In the genomic region with DNA sequence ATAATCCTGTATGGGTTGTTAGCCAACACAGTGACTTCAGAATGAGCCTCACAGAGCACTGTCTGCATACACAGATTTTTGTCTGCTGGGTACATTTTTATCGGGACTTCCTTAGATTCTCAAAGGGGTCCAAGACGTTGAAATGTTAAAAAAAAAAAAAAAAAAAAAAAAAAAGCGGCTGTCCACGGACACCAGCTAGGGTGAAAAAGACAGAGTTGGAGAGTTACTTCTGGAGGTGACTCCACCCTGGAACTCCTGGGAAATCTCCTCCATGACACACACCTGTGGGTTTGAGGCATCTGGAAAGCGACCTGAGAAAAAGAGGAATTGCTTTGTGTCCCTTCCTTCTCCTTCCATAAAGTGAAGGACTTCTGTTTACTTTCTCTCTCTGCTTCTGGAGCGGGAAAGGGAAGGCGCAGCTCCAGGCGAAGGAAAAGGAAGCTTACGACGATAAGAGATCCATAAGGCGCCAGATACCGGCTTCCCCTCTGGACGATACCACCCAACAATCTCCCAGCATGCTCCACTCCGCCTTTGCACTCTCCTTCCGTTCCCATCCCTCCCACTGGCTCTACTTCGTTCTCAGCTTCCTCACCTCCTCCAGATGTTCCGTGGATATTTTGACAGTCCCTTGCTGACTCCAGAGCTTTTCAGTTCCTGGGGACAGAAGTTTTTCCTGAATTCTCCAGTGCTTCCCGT, we compare ENCODE assay signal across 10 mouse cellular contexts. TPM values are rescaled to one million over a fixed set of nuclear protein-coding genes. Genes with fewer than 3 reads are reported as not detected.
A peak's percentile ranks its signal among the peaks of the same experiment; 100 is the strongest.
DNase-seq lines count a peak whose midpoint lies in the region; ATAC-seq and TF ChIP-seq lines count a peak whose summit lies in the region.
"Had no signal": no experiment of that assay in that cellular context is flagged by ENCODE, and none has a peak within 500 bp of the region (broad histone marks: within the 10 kb centered on the region; RNA-seq: fewer than 3 reads in every experiment).

No protein-coding gene starts in this region.

- H3K27me3 ChIP-seq in forebrain, embryonic 10.5 days (ENCODE audit: poor library complexity, severe bottlenecking), result no peaks in the 10 kb centered on the region
- no peaks in the 10 kb centered on the region for H3K27me3 ChIP-seq in forebrain, embryonic 15.5 days
- no peaks in the 10 kb centered on the region for H3K27me3 ChIP-seq in kidney, embryonic 14.5 days (ENCODE audit: control insufficient read depth, insufficient read depth, low read length)
- H3K27me3 ChIP-seq in lung, postnatal 0 days (replicated peaks; ENCODE audit: insufficient read depth, low read length), result no peaks in the 10 kb centered on the region
- H3K27me3 ChIP-seq in thymus, adult 2 months (ENCODE audit: control insufficient read depth, insufficient read depth, low read length), result no peaks in the 10 kb centered on the region

- no peak for TF ChIP-seq CTCF in lung, postnatal 0 days (IDR thresholded peaks at IDR 0.05)
- TF ChIP-seq CTCF in thymus, adult 2 months (IDR thresholded peaks at IDR 0.05; ENCODE audit: borderline replicate concordance, control insufficient read depth, extremely low read depth, insufficient read depth, low read length, poor library complexity), result no peak

- WGBS in forebrain, embryonic 10.5 days, result 56% methylated on average over 18 of the region's 18 CpGs
- whole genome bisulfite sequencing in forebrain, embryonic 15.5 days, result 65% methylated on average over 18 of the region's 18 CpGs
- WGBS in kidney, embryonic 14.5 days, result 48% methylated on average over 18 of the region's 18 CpGs
- WGBS in lung, postnatal 0 days, result 15% methylated on average over 15 of the region's 18 CpGs
- 51% methylated on average over 18 of the region's 18 CpGs for WGBS in thymus, adult 2 months

- DNase-seq in forebrain, embryonic 10.5 days (ENCODE audit: extremely low spot score, low spot score), result no peak
- DNase-seq in heart, adult 9 months (ENCODE audit: low spot score in 2 of 2), result peak; percentile 52 to 56
- DNase-seq in lung, postnatal 0 days (ENCODE audit: low spot score), result peak; percentile 62
- no peak for DNase-seq in thymus, adult 2 months
- no peak for DNase-seq in urinary bladder, postnatal 36 days (ENCODE audit: low spot score in 2 of 2)

- H3K4me1 ChIP-seq in forebrain, embryonic 10.5 days, result 0 out of 2 replicates have a peak, but pooled peaks cover 6% of the 10 kb centered on the region
- no peaks in the 10 kb centered on the region for H3K4me1 ChIP-seq in forebrain, embryonic 15.5 days
- H3K4me1 ChIP-seq in kidney, embryonic 14.5 days (ENCODE audit: control insufficient read depth, insufficient read depth, low read length), result 0 out of 2 replicates have a peak, but pooled peaks cover 9% of the 10 kb centered on the region
- 0 out of 2 replicates have a peak, but pooled peaks cover 4% of the 10 kb centered on the region for H3K4me1 ChIP-seq in lung, postnatal 0 days (ENCODE audit: insufficient read depth, low read depth, low read length)
- no peaks in the 10 kb centered on the region for H3K4me1 ChIP-seq in thymus, adult 2 months (replicated peaks; ENCODE audit: control insufficient read depth, insufficient read depth, low read length)

- H3K9ac ChIP-seq in forebrain, embryonic 15.5 days (replicated peaks), result no peak overlapping the region
- no peak overlapping the region for H3K9ac ChIP-seq in kidney, embryonic 14.5 days (ENCODE audit: low read depth, low read length)
- H3K9ac ChIP-seq in lung, postnatal 0 days (replicated peaks; ENCODE audit: low read depth), result 0 out of 2 replicates have a peak overlapping the region, but pooled peaks have one; percentile 8

- no peaks in the 10 kb centered on the region for H3K9me3 ChIP-seq in forebrain, embryonic 10.5 days
- H3K9me3 ChIP-seq in forebrain, embryonic 15.5 days, result no peaks in the 10 kb centered on the region
- H3K9me3 ChIP-seq in kidney, embryonic 14.5 days (ENCODE audit: control insufficient read depth, low read length), result peaks cover 3% of the 10 kb centered on the region; the same call in 1 of the 2 replicates
- H3K9me3 ChIP-seq in lung, postnatal 0 days (ENCODE audit: low read length), result no peaks in the 10 kb centered on the region

- TF ChIP-seq POLR2A in thymus, adult 2 months (IDR thresholded peaks at IDR 0.05; ENCODE audit: control insufficient read depth, extremely low read depth, insufficient read depth, low read length, poor library complexity), result no peak

- no peak overlapping the region; the same call in 1 of the 2 replicates for H3K4me2 ChIP-seq in forebrain, embryonic 15.5 days (replicated peaks)
- H3K4me2 ChIP-seq in kidney, embryonic 14.5 days (replicated peaks; ENCODE audit: low read depth, low read length), result peak overlapping the region; percentile 30
- H3K4me2 ChIP-seq in lung, postnatal 0 days (replicated peaks; ENCODE audit: low read depth, low read length), result peak overlapping the region; percentile 52

- peak; percentile 65; the same call in 1 of the 2 replicates for TF ChIP-seq EP300 in lung, postnatal 0 days (IDR thresholded peaks at IDR 0.05)

- no peaks in the 10 kb centered on the region for H3K36me3 ChIP-seq in forebrain, embryonic 10.5 days (replicated peaks)
- H3K36me3 ChIP-seq in forebrain, embryonic 15.5 days, result no peaks in the 10 kb centered on the region
- no peaks in the 10 kb centered on the region for H3K36me3 ChIP-seq in kidney, embryonic 14.5 days (ENCODE audit: control insufficient read depth, insufficient read depth, low read length)
- no peaks in the 10 kb centered on the region for H3K36me3 ChIP-seq in lung, postnatal 0 days (ENCODE audit: insufficient read depth, low read length)
- no peaks in the 10 kb centered on the region for H3K36me3 ChIP-seq in thymus, adult 2 months (ENCODE audit: control insufficient read depth, insufficient read depth, low read length)

- no peak for ATAC-seq in forebrain, embryonic 15.5 days (replicated peaks)
- ATAC-seq in kidney, embryonic 14.5 days (ENCODE audit: low FRiP score, low TSS enrichment), result no peak
- ATAC-seq in lung, postnatal 0 days, result peak; percentile 55
- ATAC-seq in erythroblast, adult 5-6 weeks (replicated peaks; ENCODE audit: low FRiP score, poor library complexity, severe bottlenecking), result no peak

- H3K27ac ChIP-seq in forebrain, embryonic 10.5 days, result no peak overlapping the region
- no peak overlapping the region for H3K27ac ChIP-seq in forebrain, embryonic 15.5 days (replicated peaks)
- H3K27ac ChIP-seq in kidney, embryonic 14.5 days (ENCODE audit: low read depth, low read length), result 0 out of 2 replicates have a peak overlapping the region, but pooled peaks have one; percentile 6
- 0 out of 2 replicates have a peak overlapping the region, but pooled peaks have one; percentile 20 for H3K27ac ChIP-seq in lung, postnatal 0 days (ENCODE audit: low read length)
- no peak overlapping the region for H3K27ac ChIP-seq in thymus, adult 2 months (ENCODE audit: control insufficient read depth, insufficient read depth, low read length)

- H3K4me3 ChIP-seq in forebrain, embryonic 10.5 days, result peak overlapping the region; percentile 19; the same call in 1 of the 2 replicates
- no peak overlapping the region for H3K4me3 ChIP-seq in forebrain, embryonic 15.5 days
- H3K4me3 ChIP-seq in kidney, embryonic 14.5 days (ENCODE audit: low read length), result peak overlapping the region; percentile 6; the same call in 1 of the 2 replicates
- H3K4me3 ChIP-seq in lung, postnatal 0 days (ENCODE audit: low read depth, low read length), result peak overlapping the region; percentile 14
- no peak overlapping the region for H3K4me3 ChIP-seq in thymus, adult 2 months (ENCODE audit: control insufficient read depth, insufficient read depth, low read length)

RNA-seq across cellular contexts. Expression of a gene that starts 3.6 kb away (rescaled TPM):
- polyA plus RNA-seq in forebrain, embryonic 10.5 days (2016; fragmentation: Nextera tagmentation; extraction: Ambion mirVana), result not detected in 2 replicates
- not detected in 2 replicates for polyA plus RNA-seq in forebrain, embryonic 15.5 days (2015; fragmentation: Nextera tagmentation; extraction: Ambion mirVana)
- polyA plus RNA-seq in kidney, embryonic 14.5 days (2014; fragmentation: Nextera tagmentation; extraction: Ambion mirVana), result 0.05 and 0.07 TPM in 2 replicates
- polyA plus RNA-seq in lung, postnatal 0 days (2015; fragmentation: Nextera tagmentation; extraction: Ambion mirVana), result 0.07 TPM in 1 of 2 replicates, not detected in the other
- not detected in 2 replicates for total RNA-seq in erythroblast, adult 5-6 weeks (2015; ENCODE audit: low replicate concordance)
- total RNA-seq in erythroblast, adult 5-6 weeks (2017; ENCODE audit: low replicate concordance), result 0.14 TPM in 1 of 2 replicates, not detected in the other
- 0.04 and 0.08 TPM in 2 replicates for polyA plus RNA-seq in thymus, adult 2 months (2012; rRNA removed)
- polyA plus RNA-seq: neural tube, embryonic 11.5 days had no signal

RNA-seq across cellular contexts. Expression of a gene that starts 3.7 kb away (rescaled TPM):
- polyA plus RNA-seq in forebrain, embryonic 10.5 days (2016; fragmentation: Nextera tagmentation; extraction: Ambion mirVana), result not detected in 2 replicates
- not detected in 2 replicates for polyA plus RNA-seq in forebrain, embryonic 15.5 days (2015; fragmentation: Nextera tagmentation; extraction: Ambion mirVana)
- 0.26 TPM in 1 of 2 replicates, not detected in the other for polyA plus RNA-seq in kidney, embryonic 14.5 days (2014; fragmentation: Nextera tagmentation; extraction: Ambion mirVana)
- polyA plus RNA-seq in lung, postnatal 0 days (2015; fragmentation: Nextera tagmentation; extraction: Ambion mirVana), result 0.47 TPM in 1 of 2 replicates, not detected in the other
- total RNA-seq in erythroblast, adult 5-6 weeks (2015; ENCODE audit: low replicate concordance), result not detected in 2 replicates
- not detected in 2 replicates for total RNA-seq in erythroblast, adult 5-6 weeks (2017; ENCODE audit: low replicate concordance)
- 0.10 TPM in 1 of 2 replicates, not detected in the other for polyA plus RNA-seq in thymus, adult 2 months (2012; rRNA removed)
- polyA plus RNA-seq: C2C12 had no signal

RNA-seq across cellular contexts. Expression of a gene that starts 4.4 kb away (rescaled TPM):
- polyA plus RNA-seq in forebrain, embryonic 10.5 days (2016; fragmentation: Nextera tagmentation; extraction: Ambion mirVana), result 0.30 and 0.44 TPM in 2 replicates
- 0.60 and 0.74 TPM in 2 replicates for polyA plus RNA-seq in forebrain, embryonic 15.5 days (2015; fragmentation: Nextera tagmentation; extraction: Ambion mirVana)
- polyA plus RNA-seq in kidney, embryonic 14.5 days (2014; fragmentation: Nextera tagmentation; extraction: Ambion mirVana), result 2.0 and 3.7 TPM in 2 replicates
- 18.6 and 23.2 TPM in 2 replicates for polyA plus RNA-seq in lung, postnatal 0 days (2015; fragmentation: Nextera tagmentation; extraction: Ambion mirVana)
- not detected in 2 replicates for total RNA-seq in erythroblast, adult 5-6 weeks (2015; ENCODE audit: low replicate concordance)
- 0.14 and 0.77 TPM in 2 replicates for total RNA-seq in erythroblast, adult 5-6 weeks (2017; ENCODE audit: low replicate concordance)
- 2.3 and 2.4 TPM in 2 replicates for polyA plus RNA-seq in thymus, adult 2 months (2012; rRNA removed)

RNA-seq across cellular contexts. Expression of a gene that starts 16.6 kb away (rescaled TPM):
- 4.4 and 5.3 TPM in 2 replicates for polyA plus RNA-seq in forebrain, embryonic 10.5 days (2016; fragmentation: Nextera tagmentation; extraction: Ambion mirVana)
- 4.0 and 4.1 TPM in 2 replicates for polyA plus RNA-seq in forebrain, embryonic 15.5 days (2015; fragmentation: Nextera tagmentation; extraction: Ambion mirVana)
- polyA plus RNA-seq in kidney, embryonic 14.5 days (2014; fragmentation: Nextera tagmentation; extraction: Ambion mirVana), result 6.9 and 7.6 TPM in 2 replicates
- polyA plus RNA-seq in lung, postnatal 0 days (2015; fragmentation: Nextera tagmentation; extraction: Ambion mirVana), result 1.7 and 2.0 TPM in 2 replicates
- 0.19 and 1.7 TPM in 2 replicates for total RNA-seq in erythroblast, adult 5-6 weeks (2015; ENCODE audit: low replicate concordance)
- 0.28 and 1.3 TPM in 2 replicates for total RNA-seq in erythroblast, adult 5-6 weeks (2017; ENCODE audit: low replicate concordance)
- 7.4 and 8.3 TPM in 2 replicates for polyA plus RNA-seq in thymus, adult 2 months (2012; rRNA removed)

RNA-seq across cellular contexts. Expression of a gene that starts 20.3 kb away (rescaled TPM):
- polyA plus RNA-seq in forebrain, embryonic 10.5 days (2016; fragmentation: Nextera tagmentation; extraction: Ambion mirVana), result 0.15 and 0.20 TPM in 2 replicates
- 0.22 and 0.24 TPM in 2 replicates for polyA plus RNA-seq in forebrain, embryonic 15.5 days (2015; fragmentation: Nextera tagmentation; extraction: Ambion mirVana)
- 0.32 TPM in 1 of 2 replicates, not detected in the other for polyA plus RNA-seq in kidney, embryonic 14.5 days (2014; fragmentation: Nextera tagmentation; extraction: Ambion mirVana)
- 0.10 and 0.27 TPM in 2 replicates for polyA plus RNA-seq in lung, postnatal 0 days (2015; fragmentation: Nextera tagmentation; extraction: Ambion mirVana)
- total RNA-seq in erythroblast, adult 5-6 weeks (2015; ENCODE audit: low replicate concordance), result not detected in 2 replicates
- not detected in 2 replicates for total RNA-seq in erythroblast, adult 5-6 weeks (2017; ENCODE audit: low replicate concordance)
- 0.14 and 0.20 TPM in 2 replicates for polyA plus RNA-seq in thymus, adult 2 months (2012; rRNA removed)
- polyA plus RNA-seq: neural tube, embryonic 11.5 days had no signal

Comparison
In these comparisons a context has a peak if more than half of its experiments do, and no peak if none do; other contexts are left out.
1. H3K4me3 ChIP-seq: peak in forebrain, embryonic 10.5 days (single experiment), kidney, embryonic 14.5 days (single experiment) and lung, postnatal 0 days (single experiment); none in forebrain, embryonic 15.5 days (single experiment) and thymus, adult 2 months (single experiment).
2. DNase-seq: peak in heart, adult 9 months (2 of 2) and lung, postnatal 0 days (single experiment); none in forebrain, embryonic 10.5 days (single experiment), thymus, adult 2 months (single experiment) and urinary bladder, postnatal 36 days (0 of 2).
3. H3K27ac ChIP-seq: peak in kidney, embryonic 14.5 days (single experiment) and lung, postnatal 0 days (single experiment); none in forebrain, embryonic 10.5 days (single experiment), forebrain, embryonic 15.5 days (single experiment) and thymus, adult 2 months (single experiment).